10 mouse cellular contexts compared by ENCODE assay signal in genomic region chr6:137433521-137434137, GRCm38 (mm10).
DNase-seq lines count a peak whose midpoint lies in the region; ATAC-seq lines count a peak whose summit lies in the region.
"Had no signal": no experiment of that assay in that cellular context is flagged by ENCODE, and none has a peak within 500 bp of the region (broad histone marks: within the 10 kb centered on the region; RNA-seq: fewer than 3 reads in every experiment).

No protein-coding gene starts in this region.

- no peak overlapping the region for H3K9ac ChIP-seq in lung, embryonic 15.5 days
- H3K9ac ChIP-seq in limb, embryonic 13.5 days, result no peak overlapping the region
- no peak overlapping the region for H3K9ac ChIP-seq in stomach, embryonic 16.5 days (ENCODE audit: low read length)

- H3K9me3 ChIP-seq in lung, embryonic 15.5 days, result no peaks in the 10 kb centered on the region
- no peaks in the 10 kb centered on the region for H3K9me3 ChIP-seq in limb, embryonic 13.5 days
- no peaks in the 10 kb centered on the region for H3K9me3 ChIP-seq in stomach, embryonic 16.5 days (replicated peaks; ENCODE audit: control insufficient read depth, low read length)

- WGBS in lung, embryonic 15.5 days, result 49% methylated on average over 14 of the region's 14 CpGs
- WGBS in limb, embryonic 13.5 days, result 42% methylated on average over 14 of the region's 14 CpGs
- WGBS in stomach, embryonic 16.5 days, result 56% methylated on average over 14 of the region's 14 CpGs

- no peaks in the 10 kb centered on the region for H3K27me3 ChIP-seq in lung, embryonic 15.5 days
- no peaks in the 10 kb centered on the region for H3K27me3 ChIP-seq in limb, embryonic 13.5 days
- no peaks in the 10 kb centered on the region for H3K27me3 ChIP-seq in stomach, embryonic 16.5 days (ENCODE audit: control insufficient read depth, insufficient read depth, low read length)

- peak; percentile 59; the same call in 1 of the 2 replicates for ATAC-seq in lung, embryonic 15.5 days (ENCODE audit: borderline replicate concordance, extremely low read depth, low FRiP score, low TSS enrichment)
- peak; percentile 91 for ATAC-seq in limb, embryonic 13.5 days (ENCODE audit: low FRiP score, low read depth)
- peak; percentile 69; the same call in 1 of the 2 replicates for ATAC-seq in stomach, embryonic 16.5 days (ENCODE audit: insufficient read depth, low FRiP score)
- ATAC-seq: lung, postnatal 0 days had no signal

- no peak overlapping the region for H3K4me3 ChIP-seq in lung, embryonic 15.5 days
- H3K4me3 ChIP-seq in limb, embryonic 13.5 days, result no peak overlapping the region
- H3K4me3 ChIP-seq in stomach, embryonic 16.5 days (replicated peaks; ENCODE audit: low read length), result no peak overlapping the region

- no peak for DNase-seq in lung, postnatal 14 days
- peak; percentile 42 for DNase-seq in forelimb bud, embryonic 11.5 days (ENCODE audit: low read depth, low spot score)
- DNase-seq in urinary bladder, postnatal 4 days (ENCODE audit: low spot score in 2 of 2), result no peak
- no peak for DNase-seq in spleen, postnatal 10 days (ENCODE audit: low spot score in 2 of 2)
- no peak for DNase-seq in testis, postnatal 10 days (ENCODE audit: low spot score)
- DNase-seq: cerebellum, adult 11-12 months had no signal

- no peak overlapping the region for H3K4me2 ChIP-seq in lung, embryonic 15.5 days
- no peak overlapping the region for H3K4me2 ChIP-seq in limb, embryonic 13.5 days (replicated peaks)
- no peak overlapping the region for H3K4me2 ChIP-seq in stomach, embryonic 16.5 days (ENCODE audit: low read depth, low read length)

- H3K4me1 ChIP-seq in lung, embryonic 15.5 days, result no peaks in the 10 kb centered on the region
- H3K4me1 ChIP-seq in limb, embryonic 13.5 days, result peaks cover 11% of the 10 kb centered on the region; the same call in 1 of the 2 replicates
- no peaks in the 10 kb centered on the region for H3K4me1 ChIP-seq in stomach, embryonic 16.5 days (ENCODE audit: control insufficient read depth, insufficient read depth, low read length)

- peak overlapping the region; percentile 41; the same call in 1 of the 2 replicates for H3K27ac ChIP-seq in lung, embryonic 15.5 days
- peak overlapping the region; percentile 77 for H3K27ac ChIP-seq in limb, embryonic 13.5 days
- H3K27ac ChIP-seq in stomach, embryonic 16.5 days (ENCODE audit: low read length), result no peak overlapping the region

- no peaks in the 10 kb centered on the region for H3K36me3 ChIP-seq in lung, embryonic 15.5 days
- H3K36me3 ChIP-seq in limb, embryonic 13.5 days, result no peaks in the 10 kb centered on the region
- no peaks in the 10 kb centered on the region for H3K36me3 ChIP-seq in stomach, embryonic 16.5 days (ENCODE audit: control insufficient read depth, insufficient read depth, low read length)
